Mouse (Mus musculus): Measurements from ENCODE around the gene Lmntd1.

DNA sequence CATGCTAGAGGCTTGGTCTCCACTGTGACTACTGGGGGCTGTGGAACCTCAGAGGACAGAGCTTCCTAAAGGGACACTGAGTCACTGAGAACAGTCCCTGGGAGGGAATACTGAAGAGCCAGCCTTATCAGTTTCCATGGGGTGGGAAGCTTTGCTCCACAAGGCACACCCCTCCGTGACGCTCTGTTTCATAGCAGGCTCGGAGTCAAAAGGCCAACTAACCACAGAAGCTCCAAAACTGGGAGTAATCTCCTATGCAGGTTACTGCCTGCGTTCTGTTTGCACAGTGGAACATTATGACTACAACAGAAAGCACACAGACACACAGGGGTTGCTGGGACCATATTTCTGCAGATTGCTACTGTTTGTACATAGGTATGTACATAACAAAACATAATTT is 18.2 kb downstream of the Lmntd1 start:
- no peak for TF ChIP-seq CTCF (IDR thresholded peaks at IDR 0.05; ENCODE audit: low read depth)
- no peak for TF ChIP-seq EP300 (IDR thresholded peaks at IDR 0.05; ENCODE audit: low read depth)

All from liver, postnatal 0 days (tissue).